Mouse (Mus musculus) adrenal gland, adult 2 months (tissue): ENCODE measurements around the gene Slc25a29. TPM values are rescaled to one million over a fixed set of nuclear protein-coding genes. Genes with fewer than 3 reads are reported as not detected.
"Not testable (repeated sequence)": the region's sequence is repeated elsewhere in the genome, so short reads cannot be mapped to it uniquely, and the experiment has no call there.

Source experiments
- DNase-seq: peaks from one replicate; pipeline ENCODE4 v3.0.0; 2021
- long read RNA-seq: library from polyadenylated mRNA; stranded (forward); transcript quantifications from one replicate; pipeline ENCODE4 v2.0.0, GENCODE M21; 2021
- polyA plus RNA-seq: library from polyadenylated mRNA; depleted of rRNA; stranded (reverse); fragments of >200 nt; gene quantifications from 2 replicates; pipeline ENCODE4 v1.2.3, GENCODE M21; 2012; rRNA removed
- total RNA-seq, 2 experiments: library from RNA; stranded (reverse); gene quantifications; 2 replicates each; pipeline ENCODE4 v1.2.3; 2021

The Slc25a29 gene
- total RNA-seq: 10 to 100 TPM; 14.0 to 17.7 TPM
- 93.3 and 111 TPM in 2 replicates for polyA plus RNA-seq
- long read RNA-seq, transcript Slc25a29-201 (4 exons, 1,976 nt): major isoform, 30 of 34 reads
- long read RNA-seq, partial matches to known transcripts: 0 of 34 reads
- long read RNA-seq, other reads (novel, unspliced or antisense): 4 of 34 reads

DNA sequence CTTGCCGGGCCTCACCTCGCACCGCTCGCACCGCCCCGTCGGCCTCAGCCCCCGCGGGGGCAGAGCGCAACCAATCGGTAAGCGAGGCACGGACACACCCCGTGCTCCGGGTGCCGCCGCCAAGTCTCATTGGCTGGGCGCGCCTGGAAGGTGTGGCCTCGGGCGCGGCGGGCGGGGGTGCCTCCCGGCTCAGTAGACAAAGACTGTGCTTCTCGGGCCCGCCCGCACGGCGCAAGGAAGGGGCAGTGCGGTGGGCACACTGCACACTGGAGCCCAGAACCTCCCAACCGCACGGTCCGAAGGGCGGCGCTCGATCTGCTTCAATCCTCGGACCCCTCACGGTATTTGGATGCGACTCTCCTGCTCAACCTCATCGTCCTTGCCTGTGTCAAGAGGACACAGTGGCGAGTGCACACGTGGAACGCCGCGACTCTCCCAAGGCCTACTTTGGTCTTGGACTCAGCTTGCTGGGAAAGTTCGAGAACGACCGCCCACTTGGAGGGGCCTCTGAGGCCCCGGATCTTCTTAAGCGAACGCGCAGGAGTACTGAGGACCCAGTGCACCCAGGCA, at the start of gene Slc25a29, which contains the start of gene Slc25a47:
Slc25a29 (minus strand) TSS at position 44 of the 570 bp plus-strand sequence.
Slc25a47 (plus strand) TSS at position 207 of the 570 bp plus-strand sequence.
- DNase-seq: peak; percentile 99

DNA sequence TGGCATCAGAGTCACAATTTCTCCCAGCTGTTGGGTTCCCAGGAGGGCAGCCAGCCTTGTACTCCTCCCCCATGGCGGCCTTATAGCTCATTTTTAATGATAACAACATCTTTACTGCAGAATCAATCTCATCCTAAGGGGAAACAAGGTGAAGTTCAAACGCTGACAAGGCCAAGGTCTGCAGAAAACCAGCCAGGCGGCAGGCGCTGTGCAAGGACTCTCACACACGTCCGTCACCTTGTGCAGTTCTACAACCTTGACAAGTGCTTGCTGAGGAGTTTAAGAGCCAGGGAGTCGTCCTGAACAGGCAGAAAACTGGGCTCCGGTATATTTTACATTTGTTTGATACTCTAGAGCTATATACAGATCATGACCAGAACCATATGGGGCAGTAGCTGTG, 47.1 kb upstream of the Slc25a29 start:
- peak; percentile 49 for DNase-seq

GRCm38 (mm10) chr12:108881192-108881591, 45.5 kb upstream of the Slc25a29 start:
- DNase-seq: no peak

GRCm38 (mm10) chr12:108880606-108881005, 44.9 kb upstream of the Slc25a29 start:
- no peak for DNase-seq

- DNase-seq: no peak
Observed at GRCm38 (mm10) chr12:108879138-108879537, 43.5 kb upstream of the Slc25a29 start.

GRCm38 (mm10) chr12:108873122-108873521, 37.4 kb upstream of the Slc25a29 start:
- no peak for DNase-seq

DNA sequence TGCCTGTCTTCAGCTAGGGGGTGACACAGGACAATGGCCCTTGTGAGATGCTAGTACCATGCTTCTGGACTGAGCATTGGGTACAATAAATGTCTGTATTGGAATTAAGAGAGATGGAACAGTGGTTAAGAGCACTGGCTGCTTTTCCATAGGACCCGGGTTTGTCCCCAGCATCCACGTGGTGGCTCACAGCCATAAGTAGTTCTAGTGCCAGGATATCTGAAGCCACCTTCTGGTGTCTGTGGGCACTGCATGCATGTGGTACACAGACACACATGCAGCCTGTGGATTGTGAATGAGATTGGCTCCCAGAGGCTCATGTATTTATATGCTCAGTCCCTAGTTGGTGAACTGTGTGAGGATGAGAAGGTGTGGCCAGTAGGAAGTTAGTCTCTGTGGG, 33.9 kb upstream of the Slc25a29 start:
- DNase-seq: no peak

GRCm38 (mm10) chr12:108865007-108865494, 29.4 kb upstream of the Slc25a29 start:
- DNase-seq: no peak

GRCm38 (mm10) chr12:108858486-108858885, 22.8 kb upstream of the Slc25a29 start:
- DNase-seq: no peak

- DNase-seq: no peak
Observed at GRCm38 (mm10) chr12:108857589-108858184, 22.0 kb upstream of the Slc25a29 start.

GRCm38 (mm10) chr12:108857109-108857508, 21.4 kb upstream of the Slc25a29 start:
- DNase-seq: no peak

DNA sequence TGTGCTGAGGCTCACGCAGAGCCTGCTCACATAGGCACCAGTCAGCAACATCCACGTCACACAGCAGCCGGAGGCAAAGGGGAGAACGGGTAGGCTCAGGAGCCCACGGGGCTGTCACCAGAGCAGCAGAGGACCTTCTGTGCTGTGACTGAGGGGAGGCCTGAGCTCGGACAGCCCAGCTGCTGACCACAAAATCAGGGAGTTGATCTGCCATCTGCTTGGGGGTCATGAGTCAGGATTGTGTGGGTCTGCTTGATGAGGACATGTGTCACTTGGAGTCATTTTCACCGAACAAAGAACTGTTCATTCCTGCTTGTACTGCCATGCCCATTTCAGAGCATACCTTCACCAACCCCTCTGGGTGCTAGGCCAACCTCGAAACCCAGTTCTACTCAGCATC, 20.5 kb upstream of the Slc25a29 start:
- DNase-seq: no peak

DNA sequence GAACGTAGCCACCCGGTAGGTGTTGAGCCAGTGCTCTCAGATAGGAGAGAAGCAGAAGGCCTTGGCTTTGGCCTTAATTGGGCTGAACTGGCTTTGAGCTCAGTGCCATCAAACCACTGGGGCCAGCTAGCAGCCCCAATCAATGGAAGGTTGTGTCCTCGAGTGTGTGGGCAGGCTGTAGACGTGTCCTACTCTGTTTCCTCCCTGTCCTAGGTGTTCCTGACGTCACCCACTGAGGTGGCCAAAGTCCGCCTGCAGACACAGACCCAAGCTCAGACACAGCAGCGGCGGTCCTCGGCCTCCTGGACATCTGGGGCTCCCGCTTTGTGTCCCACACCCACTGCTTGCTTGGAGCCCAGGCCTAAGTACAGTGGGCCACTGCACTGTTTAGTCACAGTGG, 19.4 kb upstream of the Slc25a29 start:
- DNase-seq: peak; percentile 10

GRCm38 (mm10) chr12:108852822-108853221, 17.1 kb upstream of the Slc25a29 start:
- DNase-seq: no peak

DNA sequence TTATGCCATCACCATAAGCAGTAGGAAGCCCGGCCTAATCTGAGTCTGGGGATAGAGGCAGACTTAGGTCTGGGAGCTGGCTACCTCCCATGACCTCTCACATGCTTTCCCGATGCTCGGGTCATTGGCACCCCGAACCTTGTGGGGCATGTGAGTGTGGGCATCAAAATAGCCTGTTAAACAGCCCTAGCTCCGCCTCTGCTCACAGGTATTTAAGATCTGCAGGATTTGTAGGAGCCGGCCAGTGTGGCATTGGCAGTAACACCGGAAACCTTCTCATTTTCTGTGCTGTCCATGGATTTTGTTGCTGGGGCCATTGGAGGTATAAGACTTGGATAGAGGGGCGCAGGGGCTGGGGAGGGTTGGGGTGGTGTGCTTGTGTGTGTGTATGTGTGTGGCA, 15.2 kb upstream of the Slc25a29 start:
- peak; percentile 23 for DNase-seq

- peak; percentile 42 for DNase-seq
Observed at GRCm38 (mm10) chr12:108850129-108850528, 14.4 kb upstream of the Slc25a29 start.

DNA sequence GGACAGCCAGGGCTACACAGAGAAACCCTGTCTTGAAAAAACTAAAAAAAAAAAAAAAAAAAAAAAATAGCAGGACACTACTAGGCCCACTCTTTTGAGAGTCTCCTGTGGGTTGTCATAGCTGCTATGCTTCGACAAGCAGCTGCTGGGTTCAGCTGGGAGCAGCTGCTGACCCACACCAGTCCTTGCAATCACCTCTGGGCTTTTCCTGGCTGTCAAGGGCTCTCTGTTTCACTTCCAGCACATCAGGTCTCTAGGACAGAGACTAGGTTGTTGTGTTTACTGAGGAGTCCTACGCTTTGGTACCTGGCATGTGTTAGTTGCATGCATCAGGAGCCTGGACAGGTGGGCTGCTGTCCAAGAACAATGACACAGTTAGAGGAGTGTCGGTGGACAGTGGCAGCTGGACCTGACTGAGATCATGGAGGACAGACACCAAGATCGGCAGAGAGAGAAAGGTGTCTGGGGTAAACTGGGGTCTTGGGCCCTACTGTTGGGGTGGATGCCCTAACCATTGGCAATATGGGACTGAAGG, 13.9 kb upstream of the Slc25a29 start:
- peak; percentile 23 for DNase-seq

DNA sequence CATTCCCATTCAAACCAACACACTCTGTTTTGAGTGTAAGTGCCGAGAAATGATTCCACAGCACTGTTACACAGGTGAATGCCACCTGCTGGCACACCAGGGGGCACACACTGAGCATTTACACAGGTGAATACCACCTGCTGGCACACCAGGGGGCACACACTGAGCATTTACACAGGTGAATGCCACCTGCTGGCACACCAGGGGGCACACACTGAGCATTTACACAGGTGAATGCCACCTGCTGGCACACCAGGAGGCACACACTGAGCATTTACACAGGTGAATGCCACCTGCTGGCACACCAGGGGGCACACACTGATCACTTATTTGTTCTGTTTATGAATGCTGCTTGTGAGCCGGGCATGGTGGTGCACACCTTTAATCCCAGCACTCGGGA, 12.3 kb upstream of the Slc25a29 start:
- not testable (repeated sequence) for DNase-seq

GRCm38 (mm10) chr12:108842663-108843062, 7.0 kb upstream of the Slc25a29 start:
- peak; percentile 54 for DNase-seq

DNA sequence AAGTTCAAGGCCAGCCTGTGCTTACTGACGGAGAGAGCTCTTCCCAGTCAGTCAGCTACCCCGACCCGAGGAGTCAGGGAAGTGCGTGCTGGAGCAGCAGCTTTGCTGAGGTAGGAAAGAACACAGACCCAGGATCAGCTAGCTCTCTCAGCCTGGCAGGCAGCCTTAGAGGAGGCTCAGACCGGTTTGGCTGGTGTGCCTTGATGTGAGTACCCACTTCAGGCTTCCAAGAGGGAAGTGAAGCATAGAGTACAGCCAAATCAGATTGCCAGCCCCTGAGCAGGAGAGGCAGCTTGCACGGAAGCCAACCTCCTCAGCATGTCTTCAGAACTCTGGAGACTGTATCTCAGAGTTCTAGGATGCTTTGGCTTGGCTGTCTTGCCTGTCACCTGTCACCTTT, 5.5 kb upstream of the Slc25a29 start:
- DNase-seq: no peak

GRCm38 (mm10) chr12:108836722-108837121, 1.0 kb upstream of the Slc25a29 start:
- no peak for DNase-seq

GRCm38 (mm10) chr12:108835208-108835839, 359 bp downstream of the Slc25a29 start:
- DNase-seq: no peak

DNA sequence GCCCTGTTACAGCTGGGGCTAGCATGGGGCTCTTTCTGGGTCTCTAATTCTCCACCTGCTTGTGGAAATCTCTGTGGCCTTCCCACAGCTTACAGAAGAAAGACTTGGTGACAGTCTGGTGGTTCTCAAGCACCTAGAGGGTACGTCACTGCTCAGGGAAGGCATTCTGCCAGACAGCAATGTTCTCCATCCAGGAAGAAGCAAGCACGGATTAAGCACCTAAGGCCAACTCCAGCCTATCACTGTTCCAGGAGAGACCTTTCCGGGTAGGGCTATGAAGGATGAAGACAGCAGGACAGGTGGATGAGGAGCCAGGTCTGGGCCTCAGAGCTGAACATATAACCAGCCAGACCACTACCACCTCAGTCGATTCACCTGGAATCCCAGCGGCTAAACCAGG, 897 bp downstream of the Slc25a29 start:
- no peak for DNase-seq
